Mouse (Mus musculus) kidney, postnatal 4 days (tissue): ENCODE results near the gene Supt16.

ENCODE experiments used
- DNase-seq, 2 experiments: peaks; one replicate each; pipeline ENCODE4 v3.0.0; 2021; ENCODE audit warnings: mixed read lengths in 2 of 2

The Supt16 gene

DNA sequence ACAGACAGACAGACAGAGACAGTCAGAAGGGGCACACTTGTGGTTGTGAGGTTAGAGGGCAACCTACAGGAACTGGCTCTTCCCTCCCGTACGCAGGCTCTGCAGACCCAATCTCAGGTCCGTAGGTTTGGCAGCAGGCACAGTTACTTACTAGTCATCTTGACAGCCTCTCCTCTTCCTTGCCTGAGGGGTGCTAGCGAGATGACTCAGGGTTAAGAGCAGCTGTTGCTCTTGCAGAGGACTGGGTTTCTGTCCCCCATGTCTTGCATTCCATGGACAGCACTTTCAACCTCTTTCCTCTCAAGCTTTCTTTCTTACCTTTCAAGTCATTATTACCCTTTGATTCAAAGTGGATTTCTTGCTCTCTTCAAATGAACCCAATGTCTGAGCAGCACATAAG lies 53.1 kb downstream of the Supt16 start:
- DNase-seq = no peak

DNA sequence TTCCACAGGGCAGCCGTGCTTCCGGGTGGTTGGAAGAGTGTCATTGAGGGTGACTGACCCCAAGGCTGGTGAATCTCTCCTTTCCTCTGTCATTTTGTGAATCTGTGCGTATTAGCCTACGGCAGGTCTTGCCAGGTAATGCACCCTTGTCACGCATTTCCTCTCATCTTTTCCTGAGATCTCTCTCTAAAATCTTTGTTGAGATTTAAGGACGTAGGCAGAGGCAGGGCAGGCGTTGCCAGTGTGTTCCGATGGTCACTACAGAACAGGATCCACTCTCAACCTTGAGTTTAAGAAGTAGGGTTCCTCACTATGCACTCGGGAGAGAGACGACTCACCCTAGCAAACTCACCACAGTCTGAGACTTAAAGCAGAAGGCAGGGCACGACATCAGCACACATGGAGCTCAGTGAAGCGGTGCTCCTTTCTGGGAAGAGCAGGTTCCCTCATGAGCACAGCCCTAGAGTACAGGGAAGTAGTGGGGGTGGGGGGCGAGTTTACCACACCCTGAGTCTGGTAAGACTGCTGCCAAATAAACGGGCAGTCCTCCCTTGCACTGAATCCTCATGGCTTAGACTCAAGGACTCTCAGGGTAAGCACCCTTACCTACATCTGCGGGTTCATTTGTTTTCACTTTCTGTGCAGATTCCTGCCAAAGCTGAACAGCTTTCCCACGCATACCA lies 55.6 kb downstream of the Supt16 start:
- peak in 1 of 2 experiments; percentile 12 for DNase-seq

GRCm38 (mm10) chr14:52140577-52141444 lies 56.4 kb downstream of the Supt16 start:
- DNase-seq = peak in 1 of 2 experiments; percentile 14

GRCm38 (mm10) chr14:52133584-52133983 lies 63.6 kb downstream of the Supt16 start:
- DNase-seq = no peak

- DNase-seq = no peak
Measured at GRCm38 (mm10) chr14:52124636-52125035, 72.6 kb downstream of the Supt16 start.

DNA sequence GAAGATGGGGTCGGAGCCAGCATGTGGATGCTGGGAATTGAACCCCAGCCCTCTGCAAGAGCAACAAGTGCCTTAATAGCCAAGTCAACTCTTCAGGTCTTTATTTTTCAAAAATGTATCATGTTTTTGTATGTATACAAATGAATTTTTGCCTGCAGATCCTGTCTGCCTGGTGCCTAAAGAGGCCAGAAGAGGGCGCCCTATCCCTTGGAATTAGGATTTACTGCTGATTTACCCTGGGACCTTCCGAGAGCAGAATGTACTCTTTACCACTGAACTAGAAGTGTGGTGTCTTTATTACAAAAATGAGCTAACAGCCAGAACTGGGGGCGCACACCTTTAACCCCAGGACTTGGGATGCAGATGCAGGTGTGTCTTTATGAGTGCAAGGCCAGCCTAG lies 73.3 kb downstream of the Supt16 start:
- DNase-seq = peak; percentile 83 to 85

DNA sequence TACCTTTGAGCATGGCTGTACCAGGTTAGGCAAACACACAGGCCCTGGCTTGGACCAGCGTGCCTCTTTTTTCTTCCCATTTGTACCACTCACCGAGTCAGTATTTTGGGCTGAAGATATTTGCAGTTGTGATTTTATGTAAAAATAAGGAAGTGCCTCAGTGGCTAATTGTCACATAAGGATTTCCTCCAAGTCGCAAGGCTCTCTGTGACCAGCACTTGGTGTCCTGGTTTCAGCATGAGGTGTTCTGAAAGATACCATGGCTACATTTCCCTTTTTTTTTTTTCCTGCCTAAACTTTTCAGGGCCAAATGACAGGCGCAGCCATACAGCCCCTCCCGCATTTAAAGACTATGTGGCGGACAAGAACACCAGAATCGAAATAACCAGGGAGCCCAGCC lies 77.0 kb downstream of the Supt16 start:
- no peak for DNase-seq

DNA sequence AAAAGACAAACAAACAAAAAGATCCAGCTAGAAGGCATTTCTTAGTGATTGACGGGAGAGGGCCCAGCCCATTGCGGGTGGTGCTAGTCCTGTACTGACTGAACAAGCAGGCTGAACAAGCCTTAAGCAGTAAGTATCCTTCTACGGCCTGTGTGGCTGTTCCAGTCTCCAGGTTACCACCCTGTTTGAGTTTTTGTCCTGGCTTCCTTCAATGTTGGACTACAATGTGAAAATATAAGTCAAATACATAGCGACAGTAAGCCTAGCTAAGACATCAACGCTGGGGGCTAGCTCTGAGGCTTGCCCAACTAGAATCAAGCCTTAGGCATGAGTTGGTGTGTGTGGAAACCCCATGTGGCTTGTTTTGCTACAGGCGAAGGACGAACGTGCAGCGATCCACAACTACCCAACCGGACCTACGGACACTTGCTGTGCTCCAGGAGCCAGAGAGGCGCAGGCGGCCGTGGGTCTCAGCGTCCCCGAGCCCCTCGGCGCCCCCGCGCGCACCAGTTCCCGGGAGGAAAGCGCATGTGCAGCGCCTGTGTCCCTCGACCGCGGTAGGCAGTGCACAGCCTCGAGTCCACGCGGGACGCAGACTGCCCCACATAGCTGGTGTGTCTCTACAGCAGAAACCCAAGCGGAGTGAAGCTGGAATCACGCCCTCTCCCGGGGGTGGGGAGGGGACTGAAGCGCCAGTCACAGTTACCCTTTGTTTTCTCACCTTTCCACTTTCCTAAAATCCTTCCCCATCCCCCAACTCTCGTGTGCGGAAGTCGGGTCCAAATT lies 78.2 kb downstream of the Supt16 start:
- peak; percentile 70 to 81 for DNase-seq

DNA sequence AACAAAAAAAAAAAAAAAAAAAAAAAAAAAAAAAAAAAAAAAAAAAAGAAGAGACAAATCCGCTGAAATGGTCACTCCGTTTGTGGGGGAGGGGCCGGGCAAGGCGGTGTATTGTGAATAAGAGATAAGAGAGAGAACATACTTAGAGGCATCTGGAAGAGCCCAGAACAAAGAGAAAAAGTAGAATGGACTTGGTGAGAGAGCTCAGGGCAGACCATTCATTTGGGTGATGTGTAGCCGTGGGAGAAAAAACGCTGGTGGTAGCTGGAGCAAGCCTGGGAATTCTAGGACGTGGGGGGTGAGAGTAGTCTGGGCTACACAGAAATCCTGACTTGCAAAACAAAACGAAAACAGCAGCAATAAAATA lies 78.8 kb downstream of the Supt16 start:
- DNase-seq = peak; percentile 34 to 43

- DNase-seq = no peak
Measured at GRCm38 (mm10) chr14:52117241-52117640, 80.0 kb downstream of the Supt16 start.

DNA sequence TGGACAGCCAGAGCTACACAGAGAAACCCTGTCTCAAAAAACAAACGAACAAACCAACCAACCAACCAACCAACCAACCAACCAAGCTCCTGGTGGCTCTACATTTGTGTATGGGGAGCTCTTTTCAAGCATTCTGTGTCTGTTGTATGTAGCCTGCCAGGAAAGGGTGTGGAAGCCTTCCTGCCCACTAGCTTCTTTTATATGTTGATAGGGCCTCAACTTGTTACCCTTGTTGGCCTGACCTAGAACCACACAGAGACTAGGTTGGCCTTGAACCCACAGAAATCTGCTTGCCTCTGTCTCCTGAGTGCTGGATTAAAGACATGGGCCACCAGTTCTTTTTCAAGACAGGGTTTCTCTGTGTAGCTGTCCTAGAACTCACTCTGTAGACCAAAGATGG lies 83.1 kb downstream of the Supt16 start:
- DNase-seq = no peak
